Mouse (Mus musculus): ENCODE measurements around the gene Bnipl. TPM values are rescaled to one million over a fixed set of nuclear protein-coding genes. Genes with fewer than 3 reads are reported as not detected.

Bnipl gene
- total RNA-seq, 2 experiments from 2014 or later, result not detected

DNA sequence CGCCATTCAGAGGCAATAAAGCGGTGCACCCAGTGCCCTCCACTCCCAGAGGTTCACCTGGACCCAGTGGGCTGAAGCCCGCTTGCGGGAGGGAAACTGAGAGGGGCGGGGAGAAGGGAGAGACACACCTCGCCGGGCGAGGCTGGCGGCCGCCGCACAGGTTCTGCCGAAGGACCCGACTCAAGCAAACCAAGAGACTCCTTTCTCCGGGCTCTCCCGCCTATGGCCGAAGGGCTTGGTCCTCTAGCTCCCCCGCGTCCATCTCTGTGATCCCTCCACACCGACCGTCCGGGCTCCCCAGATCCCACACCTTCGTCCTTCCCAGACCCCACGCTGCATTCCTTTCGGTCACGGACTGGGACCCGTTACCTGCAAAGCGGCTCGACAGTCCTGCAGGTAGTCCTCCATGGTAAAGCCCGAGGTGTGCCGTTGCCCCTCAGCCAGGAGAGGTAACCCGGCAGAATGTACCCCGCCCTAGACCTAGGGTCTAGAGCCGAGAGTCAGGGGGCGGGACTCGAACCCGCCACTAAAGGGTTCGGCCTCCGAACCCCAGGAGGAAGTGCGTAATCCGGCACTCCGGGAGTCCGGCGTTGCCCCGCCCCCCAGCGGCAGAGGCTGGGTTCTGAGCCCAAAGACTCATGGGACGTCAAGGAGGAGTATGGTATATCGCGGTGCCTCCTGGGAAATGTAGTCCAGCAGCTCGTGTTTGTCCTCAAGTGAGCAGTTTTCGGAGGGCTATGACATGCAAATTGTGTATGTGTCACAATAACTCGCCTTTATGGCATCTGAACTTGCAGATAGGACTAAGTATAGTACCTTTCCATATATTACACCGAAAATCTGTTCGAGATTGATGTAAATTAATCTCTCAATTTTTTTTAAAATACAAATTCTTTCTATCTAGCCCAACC, 30.5 kb upstream of the Bnipl start, which contains the start of the genes Mindy1 and Prune1:
Mindy1 (plus strand) TSS at position 130 of the 911 bp plus-strand sequence.
Prune1 (minus strand) TSS at position 861 of the 911 bp plus-strand sequence.
- DNase-seq, result peak; percentile 96 to 98
- intact Hi-C loops (cut with DNase I), result loop anchor here (5.0 kb wide), 1 partner anchor 64 kb away; the partner anchor contains the start of gene Gabpb2

DNA sequence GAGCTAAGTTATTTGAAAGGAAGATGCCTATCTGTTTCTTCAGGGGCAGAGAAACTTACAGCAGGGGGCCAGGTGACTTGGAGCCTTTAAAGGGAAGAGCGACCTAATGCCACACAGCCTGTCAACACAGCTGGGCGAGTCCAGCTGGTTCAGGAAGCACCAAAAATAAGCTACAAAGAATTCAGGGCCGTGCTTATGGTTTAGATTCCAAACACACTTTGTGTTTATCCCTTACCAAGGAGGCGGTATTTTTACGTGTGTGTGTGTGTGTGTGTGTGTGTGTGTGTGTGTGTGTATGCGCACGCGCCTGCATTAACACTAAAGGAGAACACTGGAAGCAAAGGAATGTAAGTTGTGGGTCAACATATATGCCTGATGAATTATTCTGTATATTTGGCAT, 29.8 kb upstream of the Bnipl start:
- peak in 1 of 2 experiments; percentile 23 for DNase-seq
- intact Hi-C loops (cut with DNase I), result loop anchor here (5.0 kb wide), 1 partner anchor 63 kb away; the partner anchor contains the start of gene Gabpb2

DNA sequence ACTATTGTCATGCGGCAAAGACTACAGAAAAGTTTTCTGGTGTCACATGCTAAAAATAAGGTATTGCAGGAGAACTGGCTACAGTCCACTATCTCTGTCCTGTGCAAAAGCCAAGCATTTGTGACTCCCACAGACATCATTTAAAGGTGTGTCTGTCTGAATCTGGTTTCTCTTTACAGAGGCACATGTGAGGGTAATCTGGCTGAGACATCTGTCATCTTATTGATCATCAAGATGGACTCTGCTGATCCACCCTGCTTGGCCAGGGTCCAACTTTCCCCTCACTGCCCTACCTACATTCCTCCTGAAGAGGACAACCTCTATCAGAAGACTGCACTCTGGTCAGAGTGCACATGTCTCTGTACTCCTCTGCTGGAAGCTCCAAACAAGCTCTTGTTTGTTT, 26.2 kb upstream of the Bnipl start:
- intact Hi-C loops (cut with DNase I), result no loop called here
- no peak for DNase-seq

DNA sequence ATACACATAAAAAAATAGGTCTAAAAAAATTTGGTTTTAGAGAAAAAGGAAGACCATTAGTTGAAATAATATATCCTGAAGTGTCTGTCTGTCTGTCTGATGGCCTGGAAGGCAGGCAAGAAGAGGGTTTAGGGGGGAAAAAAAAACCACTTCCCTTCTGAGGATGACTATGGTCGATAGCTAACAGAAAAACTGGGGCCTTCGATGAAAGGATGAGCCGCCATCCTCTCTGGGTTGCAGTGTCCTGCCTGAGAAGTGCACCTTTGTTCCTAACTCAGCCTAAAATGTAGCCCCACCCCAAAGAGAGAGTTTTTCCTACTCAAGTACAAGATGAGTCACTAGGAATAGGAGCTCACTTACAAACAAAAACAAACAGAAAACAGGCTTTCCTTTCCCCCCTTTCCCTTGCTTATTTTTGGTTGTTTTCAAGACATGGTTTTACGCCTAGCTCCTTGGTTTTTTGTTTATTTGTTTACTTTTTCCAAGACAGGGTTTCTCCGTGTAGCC, 25.5 kb upstream of the Bnipl start:
- DNase-seq, result no peak
- intact Hi-C loops (cut with DNase I), result no loop called here

DNA sequence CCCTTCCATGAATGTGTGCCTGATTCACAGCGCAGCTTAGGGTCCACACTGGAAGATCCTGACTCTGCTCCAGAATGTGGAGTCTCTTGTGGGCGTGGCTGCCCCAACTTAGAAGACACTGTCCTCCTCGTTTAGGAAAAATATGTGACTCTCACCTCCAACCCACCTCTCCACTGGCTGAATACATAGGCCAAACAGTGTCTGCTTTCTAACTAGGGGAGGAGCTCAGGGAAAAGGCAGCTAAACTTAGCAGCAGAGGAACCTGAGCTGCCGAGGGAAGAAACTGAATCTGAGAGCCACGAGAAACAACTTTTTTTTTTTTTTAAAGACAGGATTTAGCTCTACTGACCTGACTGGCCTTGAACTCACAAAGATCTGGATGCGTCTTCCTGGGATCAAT, 24.2 kb upstream of the Bnipl start:
- no peak for DNase-seq
- intact Hi-C loops (cut with DNase I), result no loop called here

DNA sequence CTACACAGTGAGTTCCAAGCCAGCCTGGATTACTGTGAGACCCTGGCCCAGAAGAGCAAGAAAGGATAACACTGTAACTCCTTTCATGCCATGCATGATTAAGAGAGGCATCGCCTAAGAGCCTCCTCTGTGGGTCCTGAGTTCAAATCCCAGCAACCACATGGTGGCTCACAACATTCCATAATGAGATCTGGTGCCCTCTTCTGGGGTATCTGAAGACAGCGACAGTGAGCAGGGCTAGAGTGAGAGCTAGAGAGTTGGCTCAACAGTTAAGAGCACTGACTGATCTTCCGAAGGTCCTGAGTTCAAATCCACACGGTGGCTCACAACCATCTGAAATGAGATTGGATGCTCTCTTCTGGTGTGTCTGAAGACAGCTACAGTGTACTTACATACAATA, 23.5 kb upstream of the Bnipl start:
- no peak for DNase-seq
- intact Hi-C loops (cut with DNase I), result no loop called here

DNA sequence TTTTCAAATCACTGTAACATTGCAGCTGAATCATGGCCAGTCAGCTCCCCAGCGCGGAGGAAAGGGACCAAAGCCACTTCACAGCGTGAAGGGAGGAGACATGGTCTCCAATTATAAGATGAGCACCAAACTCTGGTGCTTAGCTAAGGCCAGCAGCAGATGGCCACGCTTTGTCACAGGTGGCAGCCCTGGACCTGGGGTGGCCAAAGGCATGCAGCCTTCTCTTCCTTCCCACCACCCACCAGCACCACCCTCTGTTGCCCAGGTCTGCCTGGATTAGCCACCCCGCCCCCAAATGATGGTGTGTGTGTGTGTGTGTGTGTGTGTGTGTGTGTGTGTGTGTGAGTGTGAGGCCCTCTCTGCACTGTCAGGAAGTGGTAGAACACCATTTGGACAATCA, 22.5 kb upstream of the Bnipl start:
- intact Hi-C loops (cut with DNase I), result no loop called here
- no peak for DNase-seq

DNA sequence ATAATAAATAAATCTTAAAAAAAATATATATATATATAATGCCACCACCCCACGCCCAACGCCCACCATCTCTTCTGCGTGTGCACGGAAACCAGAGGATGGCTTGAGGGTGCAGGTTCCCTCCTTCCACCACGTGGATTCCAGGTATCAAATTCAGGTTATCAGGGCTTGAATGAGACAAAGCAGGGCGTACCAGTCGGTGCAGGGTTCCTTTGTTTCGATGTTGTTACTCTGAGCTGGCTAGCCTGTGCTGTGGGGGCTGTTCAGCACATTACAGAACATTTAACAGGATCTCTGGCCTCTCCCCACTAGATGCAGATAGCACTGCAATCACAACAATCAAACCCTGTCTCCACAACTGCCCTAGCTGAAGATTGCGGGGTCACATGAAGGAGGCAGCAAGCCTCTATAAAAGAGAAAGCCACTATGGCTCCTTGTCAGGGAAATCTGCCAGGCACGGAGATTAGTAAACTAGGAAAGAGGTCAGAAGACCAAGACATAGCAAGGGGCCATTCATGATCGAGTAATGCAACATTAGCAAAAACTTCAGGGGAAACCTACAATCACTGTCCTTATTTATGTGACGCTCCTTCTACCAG, 19.9 kb upstream of the Bnipl start:
- intact Hi-C loops (cut with DNase I), result no loop called here
- no peak for DNase-seq

DNA sequence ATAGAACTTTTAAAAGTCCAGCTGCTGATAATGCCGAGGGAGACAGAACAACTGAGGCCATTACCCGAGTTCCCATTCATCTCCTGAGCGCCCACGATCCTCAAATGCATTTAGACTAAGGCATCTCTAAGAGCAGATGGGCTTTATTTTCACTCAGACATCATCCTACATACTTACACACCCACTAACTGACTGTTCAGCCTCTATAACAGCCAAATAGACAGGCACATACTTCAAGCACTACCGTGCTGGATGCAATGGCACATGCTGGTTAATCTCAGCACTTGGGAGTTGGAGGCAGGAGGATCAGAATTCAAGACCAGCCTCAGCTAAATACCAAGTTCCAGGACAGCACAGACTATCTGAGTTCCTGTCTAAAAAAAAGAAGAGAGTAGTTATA, 18.8 kb upstream of the Bnipl start:
- intact Hi-C loops (cut with DNase I), result loop anchor here (10.0 kb wide), 1 partner anchor 215 kb away; no protein-coding TSS in a partner anchor
- DNase-seq, result no peak

DNA sequence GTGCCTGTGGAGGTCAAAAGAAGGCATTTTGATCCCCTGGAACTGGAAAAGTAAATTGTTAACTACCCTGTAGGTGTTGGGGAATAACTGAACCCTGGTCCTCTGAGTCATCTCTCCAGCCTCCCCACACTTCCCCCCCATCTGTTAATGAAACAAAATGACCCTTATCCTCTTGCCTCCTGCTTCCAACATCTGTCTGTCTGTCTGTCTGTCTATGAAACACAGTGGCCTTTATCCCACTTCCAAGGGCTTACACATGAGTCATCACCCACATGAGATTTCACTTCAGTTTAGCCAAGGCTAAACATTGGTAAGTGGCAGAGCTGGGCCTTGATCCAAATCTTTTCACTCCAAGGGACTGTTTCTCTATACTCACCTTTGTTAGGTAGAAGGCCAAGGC, 16.9 kb upstream of the Bnipl start:
- intact Hi-C loops (cut with DNase I), result loop anchor here (10.0 kb wide), 1 partner anchor 213 kb away; no protein-coding TSS in a partner anchor
- DNase-seq, result no peak

DNA sequence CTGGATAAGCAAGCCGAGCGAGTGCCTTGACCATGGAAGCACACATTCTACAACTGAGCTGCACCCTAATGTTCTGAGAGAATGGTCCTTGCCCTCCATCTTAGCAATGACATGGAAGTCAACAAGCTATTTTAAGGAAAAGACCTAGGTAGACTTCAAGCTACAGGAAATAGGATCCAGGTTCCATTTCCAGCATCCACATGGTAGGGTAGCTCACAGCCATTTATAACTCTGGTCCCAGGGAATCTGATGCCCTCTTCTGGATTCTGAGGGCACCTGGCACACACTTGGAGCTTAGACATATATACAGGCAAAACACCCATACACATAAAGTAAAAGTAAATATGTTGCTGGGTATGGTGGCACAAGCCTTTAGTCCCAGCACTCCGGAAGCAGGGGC, 15.1 kb upstream of the Bnipl start:
- intact Hi-C loops (cut with DNase I), result loop anchor here (10.0 kb wide), 1 partner anchor 211 kb away; no protein-coding TSS in a partner anchor
- DNase-seq, result no peak

DNA sequence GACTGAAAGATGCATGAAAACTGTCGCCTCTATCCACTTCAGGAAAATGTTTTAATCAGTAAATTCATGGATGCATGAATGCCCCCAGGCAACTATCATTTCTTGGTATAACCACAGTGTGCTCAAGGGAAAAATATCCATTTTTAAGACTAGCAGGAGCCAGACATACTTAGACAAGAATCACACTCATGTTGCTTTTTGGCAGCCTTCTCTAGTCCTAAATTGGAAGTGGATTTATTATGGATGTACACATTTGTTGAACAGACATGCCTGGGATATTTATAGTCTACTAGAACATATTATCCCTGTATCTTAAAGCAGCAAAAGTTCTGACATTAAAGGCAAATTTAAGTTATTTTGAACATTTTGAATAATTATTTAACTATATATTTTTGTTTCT, 13.7 kb upstream of the Bnipl start:
- intact Hi-C loops (cut with DNase I), result loop anchor here (5.0 to 10.0 kb wide), 2 partner anchors 107 to 210 kb away; no protein-coding TSS in a partner anchor
- no peak for DNase-seq

DNA sequence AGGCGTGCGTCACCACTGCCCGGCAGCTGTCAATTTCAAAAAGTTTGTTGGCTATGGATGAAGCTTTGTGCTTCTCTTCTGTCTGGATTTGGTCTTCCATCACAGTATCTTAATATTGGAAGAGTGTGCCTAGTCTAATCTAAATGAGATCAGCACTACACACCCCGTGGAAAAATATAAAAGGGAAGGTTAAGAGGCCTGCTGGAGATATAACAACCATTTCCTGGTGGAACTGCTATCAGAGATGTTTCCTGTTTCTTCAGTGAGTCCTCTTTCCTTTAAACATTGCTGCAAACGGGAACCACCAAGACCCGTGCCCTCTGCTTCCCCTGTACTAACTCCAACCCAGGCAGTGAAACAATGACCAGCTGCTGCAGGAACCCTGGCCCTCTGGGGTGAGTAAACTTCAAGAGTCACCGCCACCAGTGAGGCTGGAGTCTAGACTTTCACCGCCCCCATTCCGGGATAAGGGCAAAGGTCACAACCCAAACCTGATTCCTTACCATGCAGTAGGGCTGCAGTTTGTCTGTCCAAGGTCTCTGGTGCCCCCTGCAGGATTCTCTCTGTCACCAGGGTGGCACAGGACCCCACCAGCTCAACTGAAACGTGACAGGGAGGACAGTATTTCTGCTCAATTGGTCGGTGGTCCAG, 12.2 kb upstream of the Bnipl start:
- intact Hi-C loops (cut with DNase I), result loop anchor here (1.0 to 10.0 kb wide), 4 partner anchors 46 to 208 kb away; partner anchors contain the start of genes Gabpb2 and Tnfaip8l2
- peak; percentile 74 to 76 for DNase-seq

DNA sequence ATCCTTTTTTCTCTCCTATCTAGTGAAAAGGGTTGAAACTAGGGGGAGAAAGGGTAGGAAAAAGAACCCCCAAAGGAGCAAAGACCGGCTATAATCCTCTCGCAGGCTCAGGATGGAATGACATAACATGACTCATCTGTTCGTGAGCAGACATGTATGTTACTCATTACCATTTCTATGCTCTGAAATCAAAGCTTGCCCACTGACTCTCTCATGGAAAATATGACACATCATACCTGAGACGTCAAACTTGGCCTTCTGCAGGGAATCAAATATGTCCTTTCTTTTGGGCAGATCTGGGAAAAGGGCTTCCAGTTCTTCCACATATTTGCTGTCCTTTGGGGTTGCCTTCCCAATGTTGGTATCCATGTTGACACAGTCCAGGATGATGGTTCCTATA, 11.0 kb upstream of the Bnipl start:
- intact Hi-C loops (cut with DNase I), result loop anchor here (2.0 to 10.0 kb wide), 3 partner anchors 45 to 207 kb away; partner anchors contain the start of gene Gabpb2
- no peak for DNase-seq

DNA sequence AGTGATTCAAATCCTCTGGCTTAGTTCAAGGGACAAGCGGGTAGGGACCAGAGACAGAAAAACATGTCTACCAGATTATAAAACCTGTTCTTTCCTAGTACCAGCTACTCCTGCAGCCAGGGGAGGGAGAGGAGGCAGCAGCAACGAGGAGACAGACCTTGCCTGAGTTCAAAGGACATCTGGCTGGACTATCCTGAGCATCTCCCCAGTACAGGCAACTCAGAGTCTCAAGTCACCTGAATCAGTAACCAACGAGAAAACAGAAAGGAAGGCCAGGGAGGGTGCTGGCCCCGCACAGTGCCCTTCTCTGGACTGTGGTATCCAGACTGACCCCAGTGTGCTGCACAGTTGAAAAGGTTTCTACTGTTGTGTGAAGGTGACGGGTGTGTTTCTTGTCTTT, 5.9 kb upstream of the Bnipl start:
- intact Hi-C loops (cut with DNase I), result no loop called here
- no peak for DNase-seq

DNA sequence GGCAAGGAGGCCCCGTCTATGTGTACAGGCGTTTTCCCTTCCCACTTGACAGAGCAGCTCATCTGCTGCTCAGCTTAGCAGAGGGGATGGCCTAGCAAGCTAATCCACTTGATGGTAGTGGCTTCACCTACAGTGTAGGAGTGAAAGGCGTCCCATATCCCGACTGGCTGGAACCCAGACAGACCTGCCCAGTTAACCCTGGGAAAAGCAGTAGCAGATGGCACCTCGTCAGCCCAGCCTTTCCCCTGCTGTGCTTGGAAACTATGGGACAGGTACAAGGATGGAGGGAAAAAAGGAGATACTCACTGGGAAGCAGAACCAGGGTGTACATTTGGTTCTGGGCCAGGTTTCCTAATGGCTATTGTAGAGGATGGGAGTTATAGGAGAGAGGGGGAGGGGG, 632 bp downstream of the Bnipl start:
- intact Hi-C loops (cut with DNase I), result no loop called here

DNA sequence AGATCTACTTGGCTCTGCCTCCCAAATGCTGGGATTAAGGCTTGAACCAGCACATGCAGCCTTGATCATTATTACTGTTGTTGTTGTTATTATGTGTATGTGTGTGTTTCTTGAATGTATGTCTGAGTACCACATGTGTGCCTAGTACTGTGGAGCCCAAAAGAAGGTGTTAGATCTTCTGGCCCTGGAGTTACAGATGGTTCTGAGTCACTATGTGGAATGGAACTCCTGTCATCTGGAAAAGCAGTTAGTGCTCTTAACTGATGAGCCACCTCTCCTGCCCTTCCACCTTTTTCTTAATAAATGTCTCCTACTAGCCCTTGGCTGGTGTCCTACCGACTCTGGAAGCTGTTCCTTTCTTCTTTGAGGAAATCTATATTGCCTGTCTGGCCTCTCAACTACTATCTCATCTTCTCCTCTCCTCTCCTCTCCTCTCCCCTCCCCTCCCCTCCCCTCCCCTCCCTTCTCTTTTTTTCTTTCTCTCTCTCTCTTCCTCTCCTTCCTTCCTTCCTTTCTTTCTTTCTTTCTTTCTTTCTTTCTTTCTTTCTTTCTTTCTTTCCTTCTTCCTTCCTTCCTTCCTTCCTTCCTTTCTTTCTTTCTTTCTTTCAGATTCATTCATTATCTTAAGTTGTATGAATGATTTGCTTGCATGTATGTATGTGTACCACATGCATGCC, 3.2 kb downstream of the Bnipl start:
- no peak for DNase-seq
- intact Hi-C loops (cut with DNase I), result no loop called here

More for the DNA sequence above, 632 bp downstream of the Bnipl start:
- DNase-seq, result no peak

DNA sequence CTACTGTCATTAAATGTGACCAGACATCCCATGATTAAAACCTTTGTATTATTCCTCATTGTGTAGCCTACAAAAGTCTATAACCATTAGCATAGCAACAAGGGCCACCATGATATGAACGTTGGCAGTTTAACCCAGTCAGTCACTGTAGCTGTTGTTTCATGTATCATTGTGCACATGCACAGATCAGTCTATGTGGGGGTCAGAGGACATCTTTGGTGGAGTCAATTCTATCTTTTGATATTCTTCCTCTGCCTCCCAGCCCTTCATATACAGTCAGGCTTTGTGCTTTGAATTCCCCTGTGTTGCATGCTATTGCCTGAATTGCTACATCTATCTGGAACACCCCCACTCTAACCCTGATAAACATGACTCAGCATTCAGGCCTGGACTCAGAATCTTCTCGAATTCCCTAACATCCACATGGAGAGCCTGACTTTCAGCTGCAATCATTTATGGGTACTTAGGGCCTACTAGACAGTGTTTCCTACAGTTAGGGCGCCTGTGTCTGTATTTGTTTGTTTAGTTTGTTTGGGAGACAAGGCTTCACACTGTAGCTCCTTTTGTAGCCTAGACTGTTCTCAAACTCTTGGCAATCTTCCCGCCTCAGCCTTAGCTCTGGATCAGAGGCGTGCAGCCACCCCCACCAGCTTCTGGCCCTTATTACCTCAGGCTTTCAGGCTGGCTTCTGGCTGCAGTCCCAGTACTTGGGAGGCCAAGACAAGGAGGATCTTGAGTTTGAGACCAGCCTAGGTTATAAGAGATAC, 4.3 kb downstream of the Bnipl start:
- intact Hi-C loops (cut with DNase I), result no loop called here
- DNase-seq, result peak; percentile 33 to 36

DNA sequence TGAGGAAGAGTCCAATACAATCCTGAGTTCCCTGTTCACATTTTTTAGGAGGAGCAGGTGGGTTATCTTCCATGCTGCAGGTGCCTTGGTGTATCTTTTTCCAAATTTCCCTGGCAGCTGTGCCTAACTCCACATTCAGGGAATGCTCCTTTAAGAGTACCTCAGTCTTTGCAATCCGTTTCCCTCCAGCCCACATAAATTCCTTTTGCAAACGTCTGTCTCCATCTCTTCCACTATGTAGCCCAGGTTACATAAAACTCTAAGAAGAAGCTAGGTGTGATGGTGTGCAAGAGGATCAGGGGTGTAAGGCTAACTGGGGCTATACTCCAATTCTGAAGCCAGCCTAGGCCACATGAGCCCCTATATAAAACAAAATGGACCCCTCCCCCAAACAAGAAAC, 7.9 kb downstream of the Bnipl start:
- no peak for DNase-seq
- intact Hi-C loops (cut with DNase I), result no loop called here

All from heart, postnatal 36 days (tissue).